Mouse (Mus musculus) cortical plate, adult 2 months (tissue): Measurements from ENCODE around the gene Cubn.

Source experiments
- CTCF ChIP-seq: fragments of 200-500 bp; IDR thresholded peaks from 2 replicates; pipeline ENCODE4 v1.5.1; 2011; ENCODE audit warnings: mild to moderate bottlenecking, control low read depth, low read length; ENCODE audit not compliant: insufficient read depth; ENCODE audit errors: extremely low read depth
- POLR2A ChIP-seq: fragments of 200-500 bp; IDR thresholded peaks from 2 replicates; pipeline ENCODE4 v1.6.1; 2011; ENCODE audit warnings: mild to moderate bottlenecking, low read length, control low read depth; ENCODE audit not compliant: insufficient read depth; ENCODE audit errors: extremely low read depth

DNA sequence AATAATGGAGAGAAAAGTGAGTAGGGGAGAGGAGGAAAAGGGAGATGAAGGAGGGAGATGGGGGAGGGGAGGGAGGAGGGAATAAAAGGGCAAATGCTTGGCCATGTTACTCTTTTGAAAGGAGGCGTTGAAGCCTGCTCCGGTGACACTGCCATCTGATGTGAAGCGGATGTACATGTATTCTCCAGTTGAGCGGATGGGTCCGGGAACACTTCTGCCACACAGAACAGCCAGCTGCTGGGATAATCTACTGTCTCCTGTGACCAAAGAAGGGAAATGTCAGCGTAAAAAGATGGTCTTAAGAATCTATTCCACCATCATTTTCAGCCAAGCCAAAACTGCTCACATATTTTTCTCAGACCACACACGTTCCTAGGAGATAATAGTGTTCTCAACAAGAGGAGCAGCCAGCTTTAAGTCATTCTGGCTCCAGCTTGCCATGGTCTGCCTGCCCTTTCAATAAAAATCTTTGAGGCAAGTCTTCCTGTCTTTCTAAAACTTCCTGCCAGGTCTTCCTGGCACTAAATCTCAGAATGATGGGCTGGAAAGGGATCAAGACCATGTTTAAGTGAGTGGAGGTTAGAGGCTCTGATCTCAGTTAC is 149.2 kb downstream of the Cubn start:
- TF ChIP-seq CTCF (no peak), POLR2A (no peak)
